Mouse (Mus musculus) liver, embryonic 15.5 days (tissue): Measurements from ENCODE around the gene Gm45062. TPM values are rescaled to one million over a fixed set of nuclear protein-coding genes. Genes with fewer than 3 reads are reported as not detected.
A peak's percentile ranks its signal among the peaks of the same experiment; 100 is the strongest.

Source experiments
- ATAC-seq: fragments of 200-750 bp; cut with Nextera tagmentation; 2 replicates; pipeline ENCODE4 v1.8.0; 2017; ENCODE audit warnings: moderate number of reproducible peaks, mild to moderate bottlenecking, moderate library complexity; ENCODE audit not compliant: insufficient read depth
- H3K27ac ChIP-seq: fragments of 300-500 bp; sonication (generic); replicated peaks from 2 replicates; pipeline ENCODE4 v1.5.1; 2015; ENCODE audit warnings: mild to moderate bottlenecking, inconsistent platforms
- H3K27me3 ChIP-seq: fragments of 300-500 bp; sonication (generic); 2 replicates; pipeline ENCODE4 v1.6.1; 2015; ENCODE audit warnings: mild to moderate bottlenecking, inconsistent platforms
- H3K36me3 ChIP-seq: fragments of 300-500 bp; sonication (generic); replicated peaks from 2 replicates; pipeline ENCODE4 v1.6.1; 2015; ENCODE audit warnings: moderate library complexity, mild to moderate bottlenecking, inconsistent platforms
- H3K4me1 ChIP-seq: fragments of 300-500 bp; sonication (generic); replicated peaks from 2 replicates; pipeline ENCODE4 v1.6.1; 2015; ENCODE audit warnings: inconsistent platforms
- H3K4me2 ChIP-seq: fragments of 300-500 bp; sonication (generic); 2 replicates; pipeline ENCODE4 v1.6.1; 2015; ENCODE audit warnings: moderate library complexity, mild to moderate bottlenecking, inconsistent platforms
- H3K4me3 ChIP-seq: fragments of 300-500 bp; sonication (generic); replicated peaks from 2 replicates; pipeline ENCODE4 v1.5.1; 2015; ENCODE audit warnings: mild to moderate bottlenecking, inconsistent platforms
- H3K9ac ChIP-seq: fragments of 300-500 bp; sonication (generic); 2 replicates; pipeline ENCODE4 v1.6.1; 2015; ENCODE audit warnings: moderate library complexity, mild to moderate bottlenecking, inconsistent platforms
- H3K9me3 ChIP-seq: fragments of 300-500 bp; sonication (generic); replicated peaks from 2 replicates; pipeline ENCODE4 v1.6.1; 2016; ENCODE audit warnings: inconsistent platforms
- WGBS: fragments of 180-500 bp; shearing (Covaris S2); methylation state at CpG from one replicate; pipeline ENCODE4 v1.1.7; 2015; ENCODE audit warnings: mixed read lengths; ENCODE audit not compliant: insufficient replicate concordance; 5-methylcytosine and 5-hydroxymethylcytosine counted together
- polyA plus RNA-seq: library from polyadenylated mRNA; unstranded; fragments of >200 nt; fragmentation: Nextera tagmentation; extraction: Ambion mirVana; gene quantifications from 2 replicates; pipeline ENCODE4 v1.2.1, GENCODE M21; 2015

Gene Gm45062
- polyA plus RNA-seq = 1.2 and 1.8 TPM in 2 replicates

GRCm38 (mm10) chr6:8259004-8259666 is at the start of gene Gm45062, which contains the start of the genes Rpa3 and Umad1:
Gene Gm45062, plus strand, starts transcription at chr6:8259450.
Gene Rpa3, minus strand, starts transcription at chr6:8259173.
Gene Umad1, plus strand, starts transcription at chr6:8259288.
- Histone ChIP-seq H3K27ac (peak within 1 kb of the TSS; percentile 90), H3K36me3 (peaks cover 11% of the 10 kb centered on the region), H3K4me3 (peak within 1 kb of the TSS; percentile 79), H3K9ac (peak within 1 kb of the TSS; percentile 81), H3K27me3 (no peaks in the 10 kb centered on the region), H3K4me1 (peaks cover 21% of the 10 kb centered on the region), H3K4me2 (peak within 1 kb of the TSS; percentile 93), H3K9me3 (no peaks in the 10 kb centered on the region)
- peak; percentile 100 for ATAC-seq
- whole genome bisulfite sequencing = under 1% methylated on average over 63 of the region's 64 CpGs

- 7% methylated on average over 10 of the region's 10 CpGs for WGBS
Measured at GRCm38 (mm10) chr6:8209866-8210186, 49.4 kb upstream of the Gm45062 start.

GRCm38 (mm10) chr6:8210661-8211060 is 48.6 kb upstream of the Gm45062 start:
- Histone ChIP-seq H3K27me3 (no peaks in the 10 kb centered on the region), H3K4me2 (peak overlapping the region; percentile 83), H3K9ac (no peak overlapping the region), H3K9me3 (no peaks in the 10 kb centered on the region), H3K36me3 (peaks cover 14% of the 10 kb centered on the region), H3K27ac (no peak overlapping the region), H3K4me1 (peaks cover 16% of the 10 kb centered on the region), H3K4me3 (peak overlapping the region; percentile 94)
- no peak for ATAC-seq
- 57% methylated on average over 3 of the region's 3 CpGs for WGBS

More at GRCm38 (mm10) chr6:8209866-8210186, 49.4 kb upstream of the Gm45062 start:
- Histone ChIP-seq H3K4me1 (peaks cover 16% of the 10 kb centered on the region), H3K9ac (peak overlapping the region; percentile 84), H3K27ac (peak overlapping the region; percentile 91), H3K27me3 (no peaks in the 10 kb centered on the region), H3K4me2 (peak overlapping the region; percentile 83), H3K36me3 (peaks cover 6% of the 10 kb centered on the region), H3K9me3 (no peaks in the 10 kb centered on the region), H3K4me3 (peak overlapping the region; percentile 94)
- ATAC-seq = no peak

- peaks cover 40% of the 10 kb centered on the region for H3K36me3 ChIP-seq
- WGBS = 74% methylated on average over 3 of the region's 3 CpGs
Measured at GRCm38 (mm10) chr6:8227035-8227434, 32.2 kb upstream of the Gm45062 start.

GRCm38 (mm10) chr6:8228596-8228995 is 30.7 kb upstream of the Gm45062 start:
- ATAC-seq = no peak
- 68% methylated on average over 3 of the region's 3 CpGs for WGBS
- Histone ChIP-seq H3K4me3 (no peak overlapping the region), H3K4me1 (no peaks in the 10 kb centered on the region), H3K27me3 (no peaks in the 10 kb centered on the region), H3K9me3 (no peaks in the 10 kb centered on the region), H3K9ac (no peak overlapping the region), H3K27ac (no peak overlapping the region), H3K4me2 (no peak overlapping the region), H3K36me3 (peaks cover 50% of the 10 kb centered on the region)

More at GRCm38 (mm10) chr6:8227035-8227434, 32.2 kb upstream of the Gm45062 start:
- Histone ChIP-seq H3K9me3 (no peaks in the 10 kb centered on the region), H3K4me1 (no peaks in the 10 kb centered on the region), H3K4me2 (no peak overlapping the region), H3K9ac (no peak overlapping the region), H3K4me3 (no peak overlapping the region), H3K27me3 (no peaks in the 10 kb centered on the region), H3K27ac (no peak overlapping the region)
- no peak for ATAC-seq

- H3K36me3 ChIP-seq = peaks cover 17% of the 10 kb centered on the region
- peak overlapping the region; percentile 79 for H3K4me3 ChIP-seq
- peak overlapping the region; percentile 79 for H3K27ac ChIP-seq
- peaks cover 21% of the 10 kb centered on the region for H3K4me1 ChIP-seq
- no peaks in the 10 kb centered on the region for H3K9me3 ChIP-seq
- H3K27me3 ChIP-seq = no peaks in the 10 kb centered on the region
- ATAC-seq = no peak
- H3K9ac ChIP-seq = peak overlapping the region; percentile 77
- peak overlapping the region; percentile 84 for H3K4me2 ChIP-seq
- WGBS = 4% methylated on average over 6 of the region's 6 CpGs
Measured at GRCm38 (mm10) chr6:8258316-8258715, 934 bp upstream of the Gm45062 start.

- WGBS = under 1% methylated on average over 8 of the region's 8 CpGs
- Histone ChIP-seq H3K4me3 (peak overlapping the region; percentile 79), H3K27me3 (no peaks in the 10 kb centered on the region), H3K27ac (peak overlapping the region; percentile 90), H3K4me1 (peaks cover 21% of the 10 kb centered on the region), H3K4me2 (peak overlapping the region; percentile 93), H3K36me3 (peaks cover 6% of the 10 kb centered on the region; the same call in 1 of the 2 replicates), H3K9ac (peak overlapping the region; percentile 81), H3K9me3 (no peaks in the 10 kb centered on the region)
- ATAC-seq = peak; percentile 13
Measured at GRCm38 (mm10) chr6:8259667-8260044, 406 bp downstream of the Gm45062 start.

- peak; percentile 61 for ATAC-seq
- Histone ChIP-seq H3K9me3 (no peaks in the 10 kb centered on the region), H3K4me3 (no peak overlapping the region), H3K36me3 (peaks cover 11% of the 10 kb centered on the region; the same call in 1 of the 2 replicates), H3K9ac (no peak overlapping the region), H3K4me1 (peaks cover 10% of the 10 kb centered on the region), H3K4me2 (no peak overlapping the region), H3K27ac (no peak overlapping the region), H3K27me3 (no peaks in the 10 kb centered on the region)
- 75% methylated on average over 3 of the region's 3 CpGs for WGBS
Measured at GRCm38 (mm10) chr6:8271047-8271446, 11.8 kb downstream of the Gm45062 start.

- Histone ChIP-seq H3K36me3 (peaks cover 11% of the 10 kb centered on the region; the same call in 1 of the 2 replicates), H3K4me3 (no peak overlapping the region), H3K27ac (0 out of 2 replicates have a peak overlapping the region, but pooled peaks have one; percentile 34), H3K4me2 (no peak overlapping the region), H3K4me1 (peaks cover 7% of the 10 kb centered on the region), H3K9ac (no peak overlapping the region), H3K27me3 (no peaks in the 10 kb centered on the region), H3K9me3 (no peaks in the 10 kb centered on the region)
- 33% methylated on average over 6 of the region's 6 CpGs for WGBS
- no peak for ATAC-seq
Measured at GRCm38 (mm10) chr6:8274387-8275054, 15.3 kb downstream of the Gm45062 start.

GRCm38 (mm10) chr6:8275098-8275497 is 15.8 kb downstream of the Gm45062 start:
- Histone ChIP-seq H3K9me3 (no peaks in the 10 kb centered on the region), H3K36me3 (peaks cover 11% of the 10 kb centered on the region; the same call in 1 of the 2 replicates), H3K9ac (no peak overlapping the region), H3K27me3 (no peaks in the 10 kb centered on the region), H3K27ac (0 out of 2 replicates have a peak overlapping the region, but pooled peaks have one; percentile 34), H3K4me1 (peaks cover 4% of the 10 kb centered on the region), H3K4me3 (no peak overlapping the region), H3K4me2 (no peak overlapping the region)
- WGBS = 13% methylated on average over 1 of the region's 1 CpGs
- no peak for ATAC-seq

- Histone ChIP-seq H3K9me3 (no peaks in the 10 kb centered on the region), H3K36me3 (peaks cover 4% of the 10 kb centered on the region; the same call in 1 of the 2 replicates), H3K9ac (no peak overlapping the region), H3K4me3 (no peak overlapping the region), H3K27me3 (no peaks in the 10 kb centered on the region), H3K4me2 (no peak overlapping the region), H3K27ac (no peak overlapping the region), H3K4me1 (peaks cover 4% of the 10 kb centered on the region)
- no peak for ATAC-seq
- 28% methylated on average over 4 of the region's 4 CpGs for WGBS
Measured at GRCm38 (mm10) chr6:8276431-8276830, 17.2 kb downstream of the Gm45062 start.
